12 mouse cellular contexts compared by ENCODE assay signal in the genomic region with DNA sequence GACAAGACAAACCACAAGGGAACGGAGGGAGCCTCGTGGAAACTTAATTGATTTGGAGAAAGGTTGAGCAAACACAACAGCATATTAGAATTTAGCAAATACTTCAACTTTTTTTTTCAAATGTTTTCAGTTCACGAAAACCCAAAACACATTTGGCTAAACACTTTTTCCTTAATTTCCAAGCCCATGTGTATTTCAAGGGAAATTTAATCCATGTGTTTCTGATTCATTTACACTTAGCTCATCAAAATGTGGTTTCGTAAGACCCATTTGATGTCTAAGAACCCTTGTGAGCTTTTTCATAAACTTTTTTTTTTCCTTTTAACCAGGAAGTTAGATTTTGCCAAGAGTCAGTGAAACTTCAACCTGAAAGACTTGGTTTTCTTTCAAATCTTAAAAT.
"Had no signal": no experiment of that assay in that cellular context is flagged by ENCODE, and none has a peak within 500 bp of the region (broad histone marks: within the 10 kb centered on the region; RNA-seq: fewer than 3 reads in every experiment).

No protein-coding gene starts in this region.

- H3K9ac ChIP-seq: limb, embryonic 13.5 days; liver, embryonic 14.5 days; stomach, embryonic 15.5 days had no signal

- H3K9me3 ChIP-seq: limb, embryonic 13.5 days; stomach, embryonic 15.5 days had no signal

- H3K4me1 ChIP-seq: limb, embryonic 13.5 days; stomach, embryonic 15.5 days had no signal

- DNase-seq: kidney, adult 11 months; kidney, postnatal 14 days; left cerebral cortex, postnatal 4 days; lung, adult 2 months; lung, postnatal 4 days; thymus, adult 2 months; thymus, postnatal 25 days had no signal

- H3K4me3 ChIP-seq: limb, embryonic 13.5 days; stomach, embryonic 15.5 days had no signal

- H3K27me3 ChIP-seq: limb, embryonic 13.5 days; stomach, embryonic 15.5 days had no signal

- H3K27ac ChIP-seq: limb, embryonic 13.5 days; liver, embryonic 14.5 days; stomach, embryonic 15.5 days had no signal

- ATAC-seq: midbrain, embryonic 16.5 days had no signal

- H3K36me3 ChIP-seq: limb, embryonic 13.5 days; stomach, embryonic 15.5 days had no signal

- H3K4me2 ChIP-seq: limb, embryonic 13.5 days; midbrain, embryonic 11.5 days; stomach, embryonic 15.5 days had no signal
